Mouse (Mus musculus): ENCODE measurements around the gene Dnah12.
"Not testable (repeated sequence)": the region's sequence is repeated elsewhere in the genome, so short reads cannot be mapped to it uniquely, and the experiment has no call there.

Gene Dnah12

DNA sequence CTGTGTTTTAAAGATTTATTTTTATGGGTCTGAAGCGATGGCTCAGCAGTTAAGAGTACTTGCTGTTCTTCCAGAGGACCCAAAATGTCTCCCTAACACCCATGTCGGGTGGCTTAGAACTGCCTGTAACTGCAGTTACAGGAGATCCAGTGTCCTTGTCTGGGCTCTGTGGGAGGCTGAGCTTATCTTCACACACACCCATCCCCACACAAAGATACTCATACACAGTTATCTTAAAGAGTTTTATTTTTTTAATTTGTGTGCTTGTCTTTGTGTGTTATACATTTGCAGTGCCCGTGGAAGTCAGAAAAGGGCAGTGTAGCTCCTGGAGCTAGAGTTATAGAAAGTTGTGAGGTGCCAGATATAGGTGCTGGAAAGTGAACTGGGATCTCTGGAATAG is 197.7 kb downstream of the Dnah12 start:
- DNase-seq = no peak

DNA sequence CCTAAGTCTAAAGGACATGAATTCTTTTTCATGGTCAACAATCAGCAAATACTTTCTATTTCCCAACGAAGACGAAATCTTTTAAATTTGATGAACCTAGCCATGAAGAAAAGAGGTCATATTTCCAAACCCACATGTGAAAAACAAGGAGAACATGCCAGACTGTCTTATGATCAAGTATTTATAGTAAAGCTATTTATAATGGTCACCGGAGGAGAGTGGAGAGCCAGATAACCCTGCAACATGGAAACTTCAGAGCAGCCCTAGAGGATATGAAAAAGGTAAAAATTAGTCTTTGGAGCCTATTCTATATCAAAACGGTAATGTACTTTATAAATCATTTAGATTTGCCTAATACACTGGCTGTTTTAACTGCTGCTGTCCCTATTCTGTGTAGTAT is 201.3 kb downstream of the Dnah12 start, which contains the start of gene Asb14:
Asb14 (plus strand) TSS at position 166 of the 400 bp plus-strand sequence.
- DNase-seq = no peak

GRCm38 (mm10) chr14:26899490-26899889 is 206.4 kb downstream of the Dnah12 start:
- DNase-seq = no peak

DNA sequence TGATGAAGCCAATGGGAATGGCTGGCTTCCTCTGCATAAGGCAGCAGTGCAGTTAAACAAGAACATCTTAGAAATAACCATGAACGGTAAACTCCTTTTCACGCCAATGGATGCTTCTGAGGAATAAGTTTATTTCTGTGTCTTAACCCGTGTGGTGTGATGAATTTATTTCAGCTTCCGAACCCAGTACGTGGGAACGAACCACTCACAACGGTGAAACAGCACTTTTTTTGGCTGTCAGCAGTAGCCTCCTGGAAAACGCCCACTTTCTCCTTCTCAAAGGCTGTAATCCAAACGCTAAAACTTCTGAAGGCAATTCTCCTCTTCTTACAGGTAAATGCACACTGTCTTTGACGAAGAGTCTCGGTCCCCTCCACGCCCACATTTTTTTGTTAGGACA is 207.8 kb downstream of the Dnah12 start:
- no peak for DNase-seq

- DNase-seq = no peak
These were observed 214.3 kb downstream of the Dnah12 start for GRCm38 (mm10) chr14:26907401-26907800.

DNA sequence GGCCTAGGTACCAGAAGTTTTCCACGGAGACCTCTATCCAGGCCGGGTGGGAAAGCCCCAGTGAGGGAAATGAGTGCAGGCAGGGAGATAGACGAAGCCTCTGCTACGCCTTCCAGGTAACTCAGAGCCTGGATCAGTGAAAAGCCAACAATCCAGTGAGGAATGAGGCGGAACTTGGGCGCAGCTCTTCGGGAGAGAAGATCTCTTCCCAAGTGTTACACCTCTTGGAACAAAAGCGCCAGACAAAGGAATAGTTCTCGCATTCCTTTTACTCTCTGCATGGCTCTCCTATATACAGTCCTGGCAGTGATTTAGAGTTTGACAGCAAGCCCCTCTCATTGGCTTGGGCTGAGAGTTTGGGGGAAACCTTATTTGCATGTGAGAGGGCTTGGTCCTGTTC is 217.4 kb downstream of the Dnah12 start:
- DNase-seq = not testable (repeated sequence)

- no peak for DNase-seq
These were observed 218.1 kb downstream of the Dnah12 start for GRCm38 (mm10) chr14:26911201-26911600.

DNA sequence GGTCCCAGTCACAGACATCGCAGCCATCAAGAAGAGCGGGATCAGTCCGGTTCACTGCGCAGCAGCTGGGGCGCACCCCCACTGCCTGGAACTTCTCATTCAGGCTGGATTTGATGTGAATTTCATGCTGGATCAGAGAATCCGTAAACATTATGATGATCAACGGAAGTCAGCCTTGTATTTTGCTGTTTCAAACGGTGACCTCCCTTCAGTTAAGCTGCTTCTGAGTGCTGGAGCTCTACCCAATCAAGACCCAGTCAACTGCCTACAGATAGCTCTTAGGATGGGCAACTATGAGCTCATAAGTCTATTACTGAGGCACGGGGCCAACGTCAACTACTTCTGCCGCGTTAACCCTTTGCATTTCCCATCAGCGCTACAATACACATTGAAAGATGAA is 218.8 kb downstream of the Dnah12 start:
- no peak for DNase-seq

GRCm38 (mm10) chr14:26913681-26914268 is 220.7 kb downstream of the Dnah12 start:
- DNase-seq = no peak

- no peak for DNase-seq
These were observed 226.2 kb downstream of the Dnah12 start for GRCm38 (mm10) chr14:26919310-26919709.

DNA sequence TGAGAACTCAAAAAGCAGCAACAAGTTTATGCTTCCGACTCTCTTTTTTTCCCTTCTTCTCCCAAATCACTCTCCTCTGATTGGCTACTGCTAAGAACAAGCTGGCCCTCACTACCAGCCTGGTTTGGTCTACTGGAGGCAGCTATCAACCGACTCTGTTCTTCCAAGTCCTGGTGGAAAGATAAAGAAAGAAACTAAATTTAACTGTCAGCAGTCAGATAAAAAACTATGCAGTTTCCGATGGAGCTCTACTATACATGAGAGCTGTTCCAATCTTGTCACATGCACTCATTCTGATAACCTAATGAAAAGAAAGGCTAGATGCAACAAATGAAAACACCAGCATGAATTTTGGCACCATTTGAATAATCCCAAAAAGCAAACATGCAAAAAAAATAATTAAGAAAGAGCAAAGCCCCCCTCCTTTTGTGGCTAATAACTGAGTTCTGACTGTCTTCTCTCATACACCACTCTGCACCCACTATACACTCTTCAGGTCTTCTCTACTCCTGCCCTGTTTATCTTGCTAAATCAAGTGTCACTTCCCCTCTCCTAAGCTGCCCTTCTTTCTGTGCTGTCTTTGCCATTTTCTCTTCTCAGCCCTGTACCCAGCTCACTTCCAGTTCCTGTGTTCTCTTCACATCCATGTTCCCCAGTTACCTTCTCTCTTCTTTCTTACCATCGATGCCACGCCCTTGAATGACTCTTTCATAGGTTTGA is 230.8 kb downstream of the Dnah12 start:
- DNase-seq = no peak

GRCm38 (mm10) chr14:26934891-26935290 is 241.8 kb downstream of the Dnah12 start:
- no peak for DNase-seq

- no peak for DNase-seq
These were observed 242.5 kb downstream of the Dnah12 start for GRCm38 (mm10) chr14:26935558-26935957.

Measured in thymus, postnatal 36 days (tissue).